Comparison of ENCODE assay signal across 9 mouse cellular contexts in genomic region chr5:124334392-124334791, GRCm38 (mm10). TPM values are rescaled to one million over a fixed set of nuclear protein-coding genes. Genes with fewer than 3 reads are reported as not detected.
DNase-seq lines count a peak whose midpoint lies in the region; ATAC-seq lines count a peak whose summit lies in the region.
"Had no signal": no experiment of that assay in that cellular context is flagged by ENCODE, and none has a peak within 500 bp of the region (broad histone marks: within the 10 kb centered on the region; RNA-seq: fewer than 3 reads in every experiment).

No protein-coding gene starts in this region.

- no peak overlapping the region for H3K4me3 ChIP-seq in forebrain, embryonic 15.5 days
- no peak overlapping the region; the same call in 1 of the 2 replicates for H3K4me3 ChIP-seq in hindbrain, embryonic 12.5 days
- no peak overlapping the region for H3K4me3 ChIP-seq in midbrain, embryonic 16.5 days (ENCODE audit: low read depth, low read length)
- H3K4me3 ChIP-seq: erythroblast, embryonic 14.5 days had no signal

- peak; percentile 89 for ATAC-seq in forebrain, embryonic 15.5 days (replicated peaks)
- ATAC-seq in hindbrain, embryonic 12.5 days (ENCODE audit: low FRiP score) = peak; percentile 87
- ATAC-seq in midbrain, embryonic 16.5 days = peak; percentile 79
- no peak for ATAC-seq in CD4-positive, CD25-positive, alpha-beta regulatory T cell, adult 4 months

- peak overlapping the region; percentile 91 for H3K27ac ChIP-seq in forebrain, embryonic 15.5 days (replicated peaks)
- peak overlapping the region; percentile 88 for H3K27ac ChIP-seq in hindbrain, embryonic 12.5 days
- peak overlapping the region; percentile 81 for H3K27ac ChIP-seq in midbrain, embryonic 16.5 days (ENCODE audit: low read length)

- H3K9ac ChIP-seq in forebrain, embryonic 15.5 days (replicated peaks) = peak overlapping the region; percentile 30; the same call in 1 of the 2 replicates
- peak overlapping the region; percentile 18; the same call in 1 of the 2 replicates for H3K9ac ChIP-seq in hindbrain, embryonic 12.5 days
- peak overlapping the region; percentile 52; the same call in 1 of the 2 replicates for H3K9ac ChIP-seq in midbrain, embryonic 16.5 days (ENCODE audit: low read depth, low read length)

- 24% methylated on average over 6 of the region's 6 CpGs for WGBS in forebrain, embryonic 15.5 days
- 23% methylated on average over 6 of the region's 6 CpGs for WGBS in hindbrain, embryonic 12.5 days
- 19% methylated on average over 6 of the region's 6 CpGs for WGBS in midbrain, embryonic 16.5 days

- intact Hi-C loops in left cerebral cortex, postnatal 10 days (cut with DNase I) = no loop called here

- no peak overlapping the region for H3K4me2 ChIP-seq in forebrain, embryonic 15.5 days (replicated peaks)
- H3K4me2 ChIP-seq in hindbrain, embryonic 12.5 days (replicated peaks) = no peak overlapping the region
- no peak overlapping the region for H3K4me2 ChIP-seq in midbrain, embryonic 16.5 days (ENCODE audit: low read length)

- no peaks in the 10 kb centered on the region for H3K36me3 ChIP-seq in forebrain, embryonic 15.5 days
- no peaks in the 10 kb centered on the region for H3K36me3 ChIP-seq in hindbrain, embryonic 12.5 days
- no peaks in the 10 kb centered on the region for H3K36me3 ChIP-seq in midbrain, embryonic 16.5 days (ENCODE audit: control insufficient read depth, insufficient read depth, low read length)

- DNase-seq in left cerebral cortex, postnatal 10 days (ENCODE audit: extremely low spot score in 1 of 2, low spot score in 2 of 2) = peak; percentile 71 to 79
- no peak for DNase-seq in left cerebral cortex, adult 11 months (ENCODE audit: low spot score)
- peak; percentile 60 to 64 for DNase-seq in layer of hippocampus, postnatal 36 days
- no peak for DNase-seq in spleen, postnatal 10 days (ENCODE audit: low spot score in 2 of 2)

- H3K4me1 ChIP-seq in forebrain, embryonic 15.5 days = peaks cover 61% of the 10 kb centered on the region
- peaks cover 43% of the 10 kb centered on the region for H3K4me1 ChIP-seq in hindbrain, embryonic 12.5 days
- H3K4me1 ChIP-seq in midbrain, embryonic 16.5 days (ENCODE audit: control insufficient read depth, insufficient read depth, low read length) = peaks cover 7% of the 10 kb centered on the region

- H3K9me3 ChIP-seq in forebrain, embryonic 15.5 days = no peaks in the 10 kb centered on the region
- no peaks in the 10 kb centered on the region for H3K9me3 ChIP-seq in hindbrain, embryonic 12.5 days (replicated peaks)
- H3K9me3 ChIP-seq in midbrain, embryonic 16.5 days (replicated peaks; ENCODE audit: control insufficient read depth, low read length, poor library complexity, severe bottlenecking) = no peaks in the 10 kb centered on the region

- no peaks in the 10 kb centered on the region for H3K27me3 ChIP-seq in forebrain, embryonic 15.5 days
- no peaks in the 10 kb centered on the region for H3K27me3 ChIP-seq in hindbrain, embryonic 12.5 days
- H3K27me3 ChIP-seq in midbrain, embryonic 16.5 days (ENCODE audit: control insufficient read depth, insufficient read depth, low read depth, low read length) = no peaks in the 10 kb centered on the region

RNA-seq across cellular contexts. Expression of gene 2810006K23Rik, which starts 6.5 kb away (rescaled TPM):
- total RNA-seq in left cerebral cortex, postnatal 10 days (2021) = 10 to 100 TPM; 11.2 to 13.3 TPM
- polyA plus RNA-seq in forebrain, embryonic 15.5 days (2015; fragmentation: Nextera tagmentation; extraction: Ambion mirVana) = 19.0 and 22.6 TPM in 2 replicates
- polyA plus RNA-seq in hindbrain, embryonic 12.5 days (2016; fragmentation: Nextera tagmentation; extraction: Ambion mirVana) = 16.6 and 20.0 TPM in 2 replicates
- total RNA-seq in layer of hippocampus, postnatal 36 days (2021) = 10 to 100 TPM; 15.5 to 16.6 TPM
- 10.5 and 11.1 TPM in 2 replicates for polyA plus RNA-seq in midbrain, embryonic 16.5 days (2015; fragmentation: Nextera tagmentation; extraction: Ambion mirVana)
- polyA plus RNA-seq in CD4-positive, CD25-positive, alpha-beta regulatory T cell, adult 4 months (2017; shearing (Covaris generic)) = 10 to 100 TPM; 12.0 to 16.5 TPM

RNA-seq across cellular contexts. Expression of gene Mphosph9, which starts 6.6 kb away (rescaled TPM):
- total RNA-seq in left cerebral cortex, postnatal 10 days (2021) = 10 to 100 TPM; 19.4 to 23.2 TPM
- 16.4 and 17.6 TPM in 2 replicates for polyA plus RNA-seq in forebrain, embryonic 15.5 days (2015; fragmentation: Nextera tagmentation; extraction: Ambion mirVana)
- 17.5 and 18.6 TPM in 2 replicates for polyA plus RNA-seq in hindbrain, embryonic 12.5 days (2016; fragmentation: Nextera tagmentation; extraction: Ambion mirVana)
- total RNA-seq in layer of hippocampus, postnatal 36 days (2021) = 10 to 100 TPM; 16.8 to 20.5 TPM
- 9.3 and 10.8 TPM in 2 replicates for polyA plus RNA-seq in midbrain, embryonic 16.5 days (2015; fragmentation: Nextera tagmentation; extraction: Ambion mirVana)
- 10 to 100 TPM; 16.8 to 18.6 TPM for polyA plus RNA-seq in CD4-positive, CD25-positive, alpha-beta regulatory T cell, adult 4 months (2017; shearing (Covaris generic))

RNA-seq across cellular contexts. Expression of gene Cdk2ap1, which starts 28.5 kb away (rescaled TPM):
- total RNA-seq in left cerebral cortex, postnatal 10 days (2021) = 10 to 100 TPM; 86.3 to 97.3 TPM
- 85.6 and 193 TPM in 2 replicates for polyA plus RNA-seq in forebrain, embryonic 15.5 days (2015; fragmentation: Nextera tagmentation; extraction: Ambion mirVana)
- 142 and 163 TPM in 2 replicates for polyA plus RNA-seq in hindbrain, embryonic 12.5 days (2016; fragmentation: Nextera tagmentation; extraction: Ambion mirVana)
- 10 to 100 TPM; 95.1 to 99.2 TPM for total RNA-seq in layer of hippocampus, postnatal 36 days (2021)
- polyA plus RNA-seq in midbrain, embryonic 16.5 days (2015; fragmentation: Nextera tagmentation; extraction: Ambion mirVana) = 40.4 and 53.6 TPM in 2 replicates
- polyA plus RNA-seq in CD4-positive, CD25-positive, alpha-beta regulatory T cell, adult 4 months (2017; shearing (Covaris generic)) = 10 to 100 TPM; 10.1 to 13.1 TPM

Comparison
In these comparisons a context has a peak if more than half of its experiments do, and no peak if none do; other contexts are left out.
1. DNase-seq: peak in left cerebral cortex, postnatal 10 days (2 of 2) and layer of hippocampus, postnatal 36 days (2 of 2); none in left cerebral cortex, adult 11 months (single experiment) and spleen, postnatal 10 days (0 of 2).
2. Peak in every context shown above with its lines, with median percentiles within 50 percentile points of each other: H3K27ac ChIP-seq and H3K9ac ChIP-seq.